Mouse (Mus musculus): ENCODE data around the gene Erg. TPM values are rescaled to one million over a fixed set of nuclear protein-coding genes. Genes with fewer than 3 reads are reported as not detected.
A peak's percentile ranks its signal among the peaks of the same experiment; 100 is the strongest.

The Erg gene
- polyA plus RNA-seq, 3 experiments from 2014 or later = not detected

DNA sequence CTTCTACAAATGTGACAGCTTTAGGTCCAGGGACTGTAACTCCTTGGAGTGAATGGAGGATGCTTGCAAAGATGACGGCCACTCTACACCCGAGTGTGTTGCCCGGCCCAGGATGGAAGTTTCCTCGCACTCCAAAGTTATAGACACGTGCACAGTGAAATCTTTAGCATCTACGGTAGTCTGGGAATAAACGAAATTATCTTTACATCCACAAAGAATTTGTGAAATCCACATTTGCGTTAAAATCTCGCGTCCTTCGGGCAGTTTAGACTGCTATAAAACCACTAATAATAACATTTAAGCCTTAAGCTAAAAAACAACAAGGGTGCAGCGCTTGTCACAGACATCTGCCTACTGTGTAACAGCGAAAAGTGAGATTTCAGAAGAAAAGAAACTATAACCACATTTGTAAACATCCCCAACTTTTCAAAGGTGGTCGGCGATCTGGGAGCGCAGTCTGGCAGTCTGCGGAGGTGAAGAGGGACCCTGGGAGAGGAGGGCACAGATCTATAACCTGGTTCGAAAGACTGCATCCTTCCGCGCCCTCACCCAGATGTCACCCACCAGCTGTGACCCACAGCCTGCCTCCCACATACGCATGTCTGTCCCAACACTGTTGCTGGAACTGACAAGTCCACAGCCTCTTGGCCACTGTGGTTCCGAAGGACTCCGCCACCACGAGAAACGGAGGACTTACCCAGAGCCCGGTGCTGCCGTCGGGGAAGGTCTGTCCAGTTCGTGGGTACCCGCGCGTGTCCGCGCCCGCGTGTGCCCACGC lies 1.5 kb downstream of the Erg start:
- no peak for ATAC-seq

DNA sequence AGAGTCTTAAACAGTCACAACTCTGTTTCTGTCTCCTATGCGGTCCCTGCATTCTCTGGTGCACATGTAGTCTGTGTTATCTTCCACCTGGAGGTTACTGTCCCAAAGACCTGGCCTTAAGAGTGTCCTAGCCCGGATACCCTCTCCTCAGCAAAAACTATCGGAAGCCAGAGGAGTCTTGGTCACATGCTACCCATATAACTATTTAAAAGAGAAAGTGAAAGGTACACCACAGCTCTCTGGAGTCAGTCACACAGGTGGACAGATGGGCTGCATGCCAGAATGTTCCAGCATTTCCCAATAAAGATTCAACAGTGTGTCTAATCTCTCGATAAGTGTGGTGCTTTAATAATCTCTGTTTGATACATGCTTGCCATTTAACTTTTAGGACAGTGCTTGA lies 7.1 kb downstream of the Erg start:
- ATAC-seq = peak; percentile 67

DNA sequence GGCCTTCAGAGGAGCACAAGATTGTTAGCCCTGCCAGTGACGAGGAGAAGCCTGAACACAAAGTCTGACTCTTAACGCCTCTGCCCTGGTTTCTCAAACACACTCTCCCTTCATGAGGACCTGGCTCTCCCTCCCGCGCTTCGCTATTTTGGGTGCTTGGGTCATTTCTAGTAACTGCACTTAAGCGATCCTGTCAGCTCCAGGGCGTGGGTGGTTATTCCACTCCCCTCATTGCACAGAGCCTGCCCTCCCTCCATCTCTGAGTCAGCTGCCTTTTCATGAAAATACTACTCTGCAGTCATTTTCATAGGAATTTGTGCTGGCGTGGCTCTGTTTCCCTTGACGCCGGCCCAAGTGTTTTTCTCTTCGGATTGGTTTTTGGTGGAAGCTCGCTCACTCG lies 13.2 kb downstream of the Erg start:
- no peak for ATAC-seq

DNA sequence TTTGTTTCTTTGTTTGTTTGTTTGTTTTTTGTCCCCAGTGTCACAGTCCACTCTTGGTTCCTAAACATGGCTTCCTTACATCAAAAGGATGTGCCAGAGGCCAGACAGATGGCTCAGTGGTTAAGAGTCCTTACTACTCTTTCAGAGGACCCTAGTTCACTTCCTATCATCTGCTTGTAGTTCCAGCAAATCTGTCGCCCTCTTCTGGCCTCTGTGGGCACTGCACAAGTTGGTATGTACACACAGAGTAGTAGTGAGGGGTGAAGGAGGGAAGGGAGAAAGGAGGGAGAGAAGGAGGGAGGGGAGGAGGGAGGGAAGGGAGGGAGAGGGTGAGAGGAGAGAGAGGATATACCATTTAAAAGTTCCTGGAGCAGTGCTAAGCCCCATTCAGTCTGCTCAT lies 15.8 kb downstream of the Erg start:
- ATAC-seq = no peak

DNA sequence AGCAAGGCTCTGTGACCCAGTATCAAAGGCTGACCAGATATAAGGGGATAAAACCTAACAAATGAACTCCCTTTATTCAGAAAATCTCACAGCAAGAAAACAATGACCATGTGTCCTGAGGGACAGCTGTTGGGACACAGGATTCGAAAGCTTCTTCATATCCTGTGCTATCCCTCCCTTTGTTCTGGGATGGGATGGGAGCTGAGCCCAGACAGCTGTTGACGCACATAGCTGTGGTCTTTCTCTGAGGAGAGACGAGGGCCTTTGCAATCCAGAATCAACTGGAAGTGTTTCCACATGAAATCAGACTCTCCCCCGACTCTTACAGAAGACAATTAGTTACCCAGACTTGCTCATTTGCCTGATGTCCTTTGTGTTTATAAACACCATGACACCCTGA lies 29.6 kb downstream of the Erg start:
- ATAC-seq = no peak

DNA sequence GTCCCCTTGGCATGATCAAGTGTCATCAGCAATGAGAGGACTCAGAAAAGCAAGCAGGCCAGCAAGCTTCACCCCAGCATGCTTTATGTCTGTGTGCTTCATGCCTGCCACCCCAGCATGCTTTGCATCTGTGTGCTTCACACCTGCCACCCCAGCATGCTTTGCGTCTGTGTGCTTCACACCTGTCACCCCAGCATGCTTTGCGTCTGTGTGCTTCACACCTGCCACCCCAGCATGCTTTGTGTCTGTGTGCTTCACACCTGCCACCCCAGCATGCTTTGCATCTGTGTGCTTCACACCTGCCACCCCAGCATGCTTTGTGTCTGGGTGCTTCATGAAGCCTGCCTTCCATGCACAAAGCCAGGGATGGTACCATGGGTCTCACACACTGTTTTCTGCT lies 33.3 kb downstream of the Erg start:
- ATAC-seq = no peak

DNA sequence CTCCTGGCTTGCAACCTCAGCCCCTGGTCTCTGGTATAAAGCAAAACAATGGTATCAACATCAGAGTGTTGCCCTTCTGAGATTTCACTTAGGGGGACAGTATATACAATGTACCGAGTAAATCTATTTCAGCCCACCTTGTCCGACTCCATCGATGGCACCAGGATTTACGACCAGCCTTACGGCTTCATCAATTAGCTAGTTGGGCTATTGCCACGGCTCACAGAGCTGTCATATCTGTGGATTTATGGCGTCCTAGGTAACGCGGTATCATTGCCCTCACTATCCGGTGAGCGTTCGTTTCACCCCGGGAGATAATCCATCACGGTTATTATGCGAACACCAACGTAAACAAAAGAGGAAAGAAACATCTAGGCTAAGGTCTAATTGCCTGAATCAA lies 33.9 kb downstream of the Erg start:
- no peak for ATAC-seq

DNA sequence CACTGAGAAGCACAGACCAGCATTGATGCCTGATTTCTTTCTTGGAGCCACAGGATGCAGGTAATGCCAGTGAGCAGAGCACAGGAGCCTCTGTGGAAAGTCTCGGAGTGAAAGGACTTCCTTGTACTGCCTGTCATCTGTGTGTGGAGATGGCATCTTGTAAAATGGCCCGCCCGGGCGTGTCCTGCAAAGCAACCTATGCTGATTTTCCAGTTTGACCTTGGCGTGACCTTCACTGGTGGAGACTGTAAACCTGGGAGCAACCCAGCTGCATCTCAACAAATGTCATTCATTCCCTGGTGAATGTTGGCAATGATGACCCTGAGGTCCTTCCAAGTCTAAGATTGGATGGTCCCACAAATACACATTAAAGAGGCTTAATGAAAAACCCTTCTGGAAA lies 35.9 kb downstream of the Erg start:
- no peak for ATAC-seq

DNA sequence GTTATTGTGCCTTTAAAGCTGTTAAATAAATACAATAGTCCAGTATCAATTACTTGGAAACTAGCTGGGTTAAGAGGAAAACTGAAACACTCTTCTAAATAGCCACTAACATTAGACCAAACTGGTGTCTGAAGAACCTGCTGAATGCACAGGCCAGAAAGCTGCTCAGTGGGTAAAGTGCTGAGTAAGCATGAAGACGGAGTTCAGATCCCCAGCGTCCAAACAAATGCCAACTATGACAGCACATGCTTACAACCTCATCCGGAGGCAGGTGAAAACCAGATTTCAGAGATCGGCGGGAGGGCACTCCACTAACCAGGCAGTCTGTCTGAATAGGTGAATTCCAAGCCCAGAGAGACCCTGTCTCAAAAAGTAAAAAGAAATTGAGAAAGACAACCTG lies 41.6 kb downstream of the Erg start:
- ATAC-seq = no peak

DNA sequence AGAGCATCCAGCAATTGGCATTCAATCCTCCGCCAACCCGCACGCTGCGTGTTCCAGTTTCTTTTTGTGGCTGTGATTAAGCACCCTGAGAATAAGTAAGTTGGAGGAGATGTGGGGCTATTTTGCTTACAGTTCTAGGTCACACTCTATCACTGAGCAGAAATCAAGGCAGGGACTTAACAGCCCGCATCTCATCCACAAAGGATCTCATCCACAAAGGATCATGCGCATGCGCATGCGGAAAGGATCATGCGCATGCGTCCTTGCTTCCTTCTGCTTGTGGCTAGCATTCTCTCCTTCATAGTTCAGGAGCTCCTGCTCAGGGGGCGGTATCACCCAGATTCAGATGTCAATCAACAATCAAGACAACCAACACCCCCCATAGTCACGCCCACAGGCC lies 42.9 kb downstream of the Erg start:
- no peak for ATAC-seq

DNA sequence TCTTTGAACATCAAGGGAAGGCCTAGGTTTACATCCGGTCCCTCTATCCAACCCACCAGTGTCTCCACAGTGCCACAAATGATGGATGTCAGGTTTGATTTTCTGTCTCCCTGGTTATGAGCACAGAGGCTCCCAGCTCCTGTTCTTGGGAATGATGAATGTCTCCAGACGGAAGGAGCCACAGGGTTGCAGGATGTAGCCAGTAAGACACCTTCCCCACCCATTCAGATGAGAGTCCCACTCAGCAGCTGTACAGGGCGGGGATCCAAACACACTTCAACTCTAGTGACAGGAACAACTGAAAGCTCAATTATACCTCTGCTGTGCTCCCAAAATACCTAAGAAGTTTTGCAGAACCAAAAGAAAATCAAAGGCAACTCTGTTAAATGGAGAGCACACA lies 51.2 kb downstream of the Erg start:
- no peak for ATAC-seq

DNA sequence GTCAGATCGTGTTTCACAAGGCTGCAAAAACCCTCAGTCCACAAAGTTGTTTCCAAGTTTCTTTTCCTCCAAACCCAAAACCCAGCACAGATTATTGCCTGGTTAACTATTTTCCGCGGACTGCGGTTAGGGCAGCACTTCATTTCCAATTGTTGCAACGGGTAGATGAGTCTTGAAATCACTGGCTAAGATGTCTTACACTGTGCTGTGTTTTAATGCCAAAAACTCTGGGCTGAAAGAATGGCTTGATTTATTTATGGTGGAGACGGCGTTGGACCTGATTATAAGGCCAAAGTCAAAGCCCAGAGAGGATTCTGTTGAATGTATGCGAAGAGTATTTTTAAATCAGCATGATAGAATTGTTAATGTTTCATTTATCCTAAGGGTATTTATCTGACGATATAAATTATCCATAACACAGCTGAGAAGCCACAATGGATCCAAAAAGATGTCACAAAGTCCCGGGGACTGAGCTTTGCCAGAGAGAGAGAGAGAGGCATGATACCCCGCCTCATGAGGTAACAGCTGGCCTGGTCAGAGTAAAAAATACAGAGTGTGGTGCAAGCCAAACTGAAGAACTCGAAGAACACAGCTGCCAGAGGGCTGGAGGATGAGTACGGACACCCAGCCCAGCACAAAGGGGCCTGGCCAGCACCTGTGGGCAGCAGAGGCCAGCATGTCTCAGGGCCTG lies 53.9 kb downstream of the Erg start:
- ATAC-seq = no peak

DNA sequence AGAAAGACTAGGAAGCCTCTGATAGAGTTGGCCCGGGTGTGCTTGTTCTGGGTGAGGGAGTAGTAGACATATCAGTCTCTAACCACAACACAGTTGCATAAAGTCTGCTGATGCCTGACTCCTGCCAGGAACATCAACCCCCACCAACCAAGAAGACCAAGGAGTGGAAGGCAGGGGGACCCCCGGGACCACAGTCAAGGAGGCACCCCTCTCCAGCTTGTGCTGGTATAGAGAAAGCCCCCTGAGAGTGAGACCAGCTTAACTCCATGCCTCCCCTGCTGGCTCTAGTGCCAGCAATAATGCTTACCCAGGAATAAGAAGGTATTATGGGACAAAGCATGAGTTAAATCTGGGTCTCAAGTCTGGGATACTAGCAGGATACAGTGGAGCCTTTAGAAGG lies 58.8 kb downstream of the Erg start:
- ATAC-seq = no peak

DNA sequence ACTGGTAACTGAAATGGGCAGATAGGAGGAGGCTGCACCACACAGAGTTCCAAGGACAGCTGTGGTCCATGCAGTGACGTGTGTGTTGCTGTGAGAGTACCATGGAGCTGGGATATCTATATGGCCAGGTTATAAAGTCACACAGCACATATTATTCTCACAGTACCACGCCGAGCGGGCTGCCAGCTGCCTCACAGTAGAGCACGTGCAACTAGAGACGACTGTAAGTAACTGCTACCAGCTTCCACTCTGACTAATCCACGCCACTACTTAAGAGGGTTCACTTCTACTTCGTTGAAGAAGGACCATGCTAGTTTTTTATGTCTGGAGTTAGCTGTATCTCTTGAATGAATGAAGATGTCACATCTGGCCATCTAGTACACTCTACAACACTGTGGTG lies 66.9 kb downstream of the Erg start:
- no peak for ATAC-seq

DNA sequence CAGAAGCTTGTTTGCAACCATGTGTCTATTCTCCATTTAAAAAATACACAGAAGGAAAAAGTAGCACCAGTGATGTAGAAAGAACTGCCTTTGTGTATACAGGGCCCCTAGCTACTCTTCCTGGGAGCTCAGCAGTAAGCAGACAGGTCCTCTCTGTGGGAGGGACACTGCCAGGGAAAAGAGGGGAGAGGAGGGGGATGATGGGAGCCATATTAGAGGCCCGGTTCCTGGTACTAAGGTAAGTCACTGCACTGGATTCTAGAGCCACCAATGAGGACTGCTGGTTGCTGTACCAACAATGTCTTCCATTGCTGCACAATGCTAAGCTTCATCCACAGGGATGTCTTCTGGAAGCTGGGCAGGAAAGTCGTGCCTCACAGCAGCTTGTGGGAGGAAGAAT lies 80.3 kb downstream of the Erg start:
- no peak for ATAC-seq

DNA sequence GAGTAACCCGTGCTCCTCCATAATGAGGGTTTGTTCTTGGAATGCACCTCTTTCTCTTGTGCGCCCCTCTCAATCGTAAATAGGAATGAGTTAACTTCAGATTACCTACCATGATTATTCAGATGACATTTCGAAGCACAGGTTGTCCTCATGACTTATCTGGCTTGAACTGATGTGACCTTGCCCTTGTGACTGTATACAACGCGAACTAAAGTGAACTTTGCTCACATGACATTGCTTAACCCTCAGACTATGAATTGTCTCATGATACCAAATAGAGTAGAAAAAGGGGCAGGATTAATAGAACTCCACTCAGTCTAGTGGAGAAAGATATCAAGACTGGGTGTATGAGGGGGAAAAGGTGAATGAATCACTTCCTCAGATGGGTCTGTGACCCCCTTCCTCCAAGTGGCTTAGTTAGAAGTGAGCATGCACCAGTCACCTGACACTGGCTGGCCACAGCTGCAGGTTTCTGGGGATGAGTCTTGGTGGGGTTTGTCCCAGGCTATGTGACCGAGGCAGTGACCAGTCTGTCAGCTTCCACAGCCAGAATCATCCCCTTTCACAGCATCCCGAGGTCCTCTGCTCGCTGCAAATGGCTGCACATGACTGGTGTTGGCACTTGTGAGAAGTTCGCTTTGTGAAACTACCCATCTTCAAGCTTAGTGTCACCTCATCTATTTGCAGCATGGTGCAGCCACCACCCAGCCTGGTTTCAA lies 89.7 kb downstream of the Erg start:
- no peak for ATAC-seq

DNA sequence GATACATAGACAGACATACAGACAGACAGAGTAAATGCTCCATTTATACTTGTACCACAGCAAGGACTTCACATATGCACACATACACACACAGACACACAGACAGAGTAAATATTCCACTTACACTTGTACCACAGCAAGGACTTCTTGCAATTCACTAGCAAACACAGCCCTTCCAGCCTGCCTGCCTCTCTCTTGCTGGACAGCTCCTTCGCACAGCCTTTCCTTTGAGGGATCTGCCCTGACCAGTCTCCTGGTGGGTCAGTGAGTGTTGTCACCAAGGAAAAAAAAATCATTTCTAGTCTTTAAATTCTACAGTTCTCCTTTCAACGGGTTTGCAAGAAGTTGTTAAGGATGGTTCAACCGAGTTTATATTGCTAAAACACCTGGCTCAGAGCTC lies 92.3 kb downstream of the Erg start:
- ATAC-seq = no peak

DNA sequence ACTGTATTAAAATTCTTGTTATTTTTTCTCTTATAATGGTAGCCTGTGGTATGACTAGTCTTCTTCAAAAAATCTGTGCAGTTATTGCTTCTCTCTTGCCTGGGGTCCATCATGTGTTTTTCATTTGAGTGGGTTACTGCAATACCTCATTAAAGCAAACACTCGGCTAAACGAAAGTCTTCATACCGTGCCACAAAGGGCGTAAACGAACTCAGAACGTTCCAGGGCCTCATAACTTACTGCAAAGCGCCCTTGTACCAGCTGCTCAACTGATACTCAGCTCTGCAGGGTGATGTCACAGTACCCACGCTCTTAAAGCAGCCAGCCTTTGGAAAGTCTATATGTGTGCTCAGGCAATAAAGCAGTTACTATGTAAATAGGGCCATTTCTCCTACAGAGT lies 93.1 kb downstream of the Erg start:
- no peak for ATAC-seq

DNA sequence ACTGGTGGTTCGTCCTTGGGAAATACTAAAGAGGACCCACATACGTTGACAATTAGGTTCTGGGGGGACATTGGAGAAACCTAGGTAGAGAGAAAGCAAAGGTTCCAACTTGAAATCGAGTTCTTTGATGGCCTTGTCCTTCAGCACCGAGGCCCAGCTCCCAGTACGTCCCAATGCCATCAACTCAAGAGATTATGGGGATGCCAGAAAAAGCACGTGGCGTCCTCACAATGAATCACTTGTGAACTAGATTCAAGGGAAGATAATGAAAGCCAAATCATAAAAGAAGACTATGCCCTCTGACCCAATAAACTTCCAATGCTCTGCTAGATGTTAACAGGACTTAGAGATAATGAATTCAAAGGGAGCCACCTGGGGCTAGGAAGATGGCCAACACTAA lies 94.2 kb downstream of the Erg start:
- ATAC-seq = no peak

DNA sequence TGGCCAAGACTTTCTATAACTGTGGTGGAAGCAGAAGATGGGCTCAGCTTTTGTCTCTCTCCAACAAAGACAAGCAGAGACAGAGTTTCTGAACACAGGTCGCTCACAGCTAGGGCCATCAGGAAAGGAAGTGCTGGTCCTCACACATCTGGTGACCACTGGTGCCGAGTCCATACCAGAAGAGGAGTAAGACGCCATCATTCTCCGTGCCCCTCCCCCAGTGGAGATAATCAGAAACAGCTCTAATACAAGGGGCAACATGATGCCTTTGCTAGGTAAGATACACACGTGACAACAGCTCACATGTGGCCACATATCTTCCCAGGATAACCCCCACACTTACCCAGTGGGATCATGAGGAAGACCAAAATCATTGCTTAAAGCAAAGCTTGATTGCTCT lies 96.0 kb downstream of the Erg start:
- ATAC-seq = no peak

DNA sequence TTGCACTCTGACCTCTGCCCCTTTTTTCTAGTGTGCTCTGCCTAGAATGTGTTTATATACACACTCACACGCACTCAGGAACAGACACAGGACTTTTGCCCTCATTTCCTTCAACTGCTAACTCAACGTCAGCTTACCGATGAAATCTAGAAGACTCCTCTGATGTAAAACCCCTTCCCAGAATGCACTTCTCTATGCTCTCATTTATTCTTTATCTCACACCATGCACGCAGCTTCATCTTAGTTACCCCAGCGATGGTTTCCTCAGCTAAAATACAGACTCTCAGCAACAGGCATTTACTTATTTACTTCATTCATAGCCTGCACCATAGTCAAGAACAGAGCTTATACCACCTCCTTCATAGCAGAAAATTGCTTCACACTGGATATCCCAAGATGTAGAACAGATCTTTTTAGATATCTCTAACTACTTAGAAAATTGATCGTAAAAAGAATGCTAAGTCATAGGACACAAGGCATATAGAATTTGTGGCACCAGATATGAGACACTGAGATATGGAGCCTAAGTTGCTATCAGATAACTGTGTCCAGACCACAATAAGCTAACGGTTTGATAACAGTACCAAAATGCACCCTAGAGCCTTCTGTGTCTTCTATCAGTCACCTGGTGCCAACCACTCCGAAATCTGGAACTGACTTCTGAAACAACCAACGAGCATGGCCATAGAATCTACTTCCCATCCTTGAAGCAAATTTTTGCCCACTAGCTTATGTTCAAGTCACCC lies 98.6 kb downstream of the Erg start:
- no peak for ATAC-seq

DNA sequence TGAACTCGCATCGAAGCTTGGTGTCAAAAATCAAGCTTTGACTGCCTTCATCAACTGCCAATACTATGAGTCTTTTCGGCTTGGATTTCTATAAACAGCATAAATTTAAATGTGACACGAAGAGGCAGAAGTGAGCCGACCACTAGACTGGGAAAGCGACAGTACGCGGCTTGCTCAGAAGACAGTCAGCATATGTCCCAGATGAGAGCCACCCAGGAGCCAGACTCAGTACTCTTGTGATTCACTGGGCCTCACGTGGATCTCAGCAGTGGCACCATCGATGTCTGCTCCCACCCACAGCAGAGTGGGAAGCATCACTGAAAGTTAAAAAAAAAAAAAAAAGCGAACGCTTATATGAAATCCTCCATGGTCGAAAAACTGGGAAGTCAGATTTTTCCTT lies 105.2 kb downstream of the Erg start:
- no peak for ATAC-seq

DNA sequence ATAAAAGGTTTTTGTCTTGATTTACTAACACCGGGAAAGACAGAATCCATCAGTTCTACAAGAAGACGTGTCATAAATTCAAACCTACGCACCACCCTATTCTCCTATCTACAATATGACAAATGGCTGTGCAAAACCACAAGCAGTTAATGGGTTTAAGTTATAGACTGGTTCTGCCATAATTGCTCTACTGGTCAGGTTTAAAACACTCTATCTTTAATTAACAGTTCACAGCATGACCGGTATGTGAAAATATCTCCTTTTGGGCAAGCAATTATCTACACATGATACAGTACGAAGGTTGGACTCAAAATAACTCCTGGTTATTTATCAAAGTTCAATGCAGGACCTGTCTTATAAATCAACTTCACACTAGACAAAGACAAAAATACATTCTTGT lies 107.8 kb downstream of the Erg start:
- ATAC-seq = no peak

Data from inflammation-experienced regulatory T-cells, adult 6 months (primary cell).